Mouse (Mus musculus): ENCODE measurements at regions not wholly inside any gene's neighbourhood (a gene's known extent, or its start where the extent isn't known, plus 50 kb on each side); places are given as distances from the start of the nearest gene placed in this dataset.
A peak's percentile ranks its signal among the peaks of the same experiment; 100 is the strongest.

DNA sequence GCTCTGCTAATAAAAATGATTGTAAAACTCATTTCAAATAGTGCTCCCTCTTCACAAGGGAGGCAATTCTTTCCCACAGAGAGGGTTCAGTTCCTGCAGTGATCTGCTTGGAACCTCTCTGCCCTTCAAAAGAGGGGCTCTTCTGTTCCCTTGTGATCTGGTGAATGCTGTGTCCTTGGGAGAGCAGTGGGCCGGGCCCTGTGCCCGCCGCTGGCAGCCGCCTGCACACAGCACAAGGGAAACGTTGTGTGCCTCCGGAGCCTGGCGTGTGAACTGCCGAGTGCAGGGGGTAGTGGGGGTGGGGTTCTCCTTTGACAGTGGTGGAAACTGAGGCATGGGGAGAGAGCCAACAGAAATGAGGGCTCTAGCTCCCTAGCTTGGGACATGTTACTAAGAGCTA lies 54.4 kb upstream of the Csrp1 start:
- peak; percentile 90 for DNase-seq (ENCODE audit: low read depth, low spot score)

DNA sequence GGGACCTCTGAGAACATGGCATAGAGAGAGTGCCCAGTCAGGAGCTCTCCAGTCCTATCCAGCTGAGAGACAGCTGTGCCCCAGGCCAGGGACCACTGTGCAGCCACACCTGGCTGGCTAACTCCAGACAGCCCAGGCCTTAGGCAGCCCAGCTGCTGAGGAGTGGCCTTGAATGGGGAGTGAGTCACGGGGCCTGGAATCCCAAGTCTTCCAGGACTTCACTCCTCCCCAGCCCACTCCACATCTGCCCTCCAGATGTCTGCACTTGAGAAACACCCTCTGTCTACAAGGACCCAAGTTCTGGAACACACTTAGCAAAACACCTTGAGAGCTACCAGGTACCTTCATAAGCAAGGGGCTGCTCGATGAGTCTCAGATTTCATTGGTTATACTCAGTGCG lies 51.5 kb upstream of the Csrp1 start:
- DNase-seq (ENCODE audit: low read depth, low spot score), result no peak

DNA sequence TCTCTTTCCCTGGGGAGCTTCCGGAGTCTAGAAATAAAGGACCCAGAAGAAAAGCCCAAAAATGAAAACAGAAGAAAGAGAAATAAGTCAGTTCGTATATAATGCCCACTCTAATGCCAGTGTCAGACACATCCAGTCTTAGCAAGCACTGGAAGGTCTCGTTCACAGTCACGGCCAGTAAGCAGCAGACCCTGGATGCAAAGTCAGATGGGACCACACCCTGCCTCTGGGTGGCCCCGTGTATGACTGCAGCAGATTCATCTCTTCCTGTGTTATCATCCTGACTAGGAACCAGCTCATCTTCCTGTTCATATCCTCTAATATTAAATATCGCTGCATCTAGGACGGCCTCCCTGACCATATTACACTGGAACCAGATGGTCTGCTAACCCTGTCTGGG lies 50.9 kb upstream of the Csrp1 start:
- no peak for DNase-seq (ENCODE audit: low read depth, low spot score)

DNA sequence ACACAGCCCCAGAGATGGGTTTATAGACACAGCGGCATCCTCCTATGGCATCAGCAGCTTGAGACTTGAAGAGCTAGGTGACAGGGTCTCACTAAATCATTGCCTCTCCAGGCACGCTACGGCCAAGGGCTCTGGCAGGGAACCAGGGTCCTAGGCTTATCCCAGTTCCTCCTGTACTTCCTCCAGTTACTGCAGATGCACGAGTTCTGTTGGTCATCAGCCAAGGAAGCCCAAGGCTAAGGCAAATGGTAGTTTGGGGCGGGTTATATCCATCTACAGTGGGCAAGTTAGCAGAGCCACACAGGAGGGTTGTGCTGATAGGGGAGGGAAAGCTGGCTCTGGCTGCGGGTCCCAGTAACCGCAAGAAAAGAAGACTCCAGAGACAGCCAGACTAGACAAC lies 50.1 kb upstream of the Csrp1 start:
- peak; percentile 38 for DNase-seq (ENCODE audit: low read depth, low spot score)

All from brain, adult 2 months (tissue).